Mouse (Mus musculus): ENCODE measurements at regions not wholly inside any gene's neighbourhood (a gene's known extent, or its start where the extent isn't known, plus 50 kb on each side); places are given as distances from the start of the nearest gene placed in this dataset.
A peak's percentile ranks its signal among the peaks of the same experiment; 100 is the strongest.

DNA sequence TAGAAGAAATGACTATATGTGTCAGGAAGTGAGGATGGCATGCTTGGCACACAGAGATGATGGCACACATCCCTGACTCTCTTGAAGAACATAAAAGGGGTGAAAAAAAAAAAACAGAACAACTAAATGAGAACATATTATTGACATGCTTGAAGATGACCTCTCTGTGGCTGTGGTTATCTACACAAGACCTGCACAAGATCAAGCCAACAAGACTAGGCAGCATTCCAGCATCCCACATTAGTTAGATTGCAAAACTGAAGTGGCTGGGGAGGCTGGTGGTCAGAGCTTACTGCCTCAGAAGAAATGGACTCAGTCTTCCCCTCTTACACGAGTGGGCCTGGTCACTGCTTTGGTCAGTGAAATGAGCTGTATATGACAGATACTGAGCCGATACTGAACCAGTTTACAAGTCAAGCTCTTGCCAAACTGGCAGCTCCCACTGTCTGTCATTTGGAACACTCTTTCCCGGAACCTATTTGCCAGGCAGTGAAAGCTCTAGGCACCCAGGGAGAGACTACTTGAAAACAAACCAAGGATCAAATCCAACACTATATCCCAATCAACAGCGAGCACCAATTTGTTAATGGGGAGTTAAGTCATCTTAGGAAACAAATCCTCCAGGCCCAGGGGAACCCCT, 335.6 kb upstream of the Noct start:
- TF ChIP-seq POLR2A (IDR thresholded peaks at IDR 0.05; ENCODE audit: borderline replicate concordance, extremely low read depth, insufficient read depth, insufficient read length, poor library complexity, severe bottlenecking) (no peak), CTCF (IDR thresholded peaks at IDR 0.05; ENCODE audit: borderline replicate concordance, extremely low read depth, insufficient read depth, insufficient read length) (no peak)
- peak; percentile 47 for DNase-seq (ENCODE audit: low read depth)

DNA sequence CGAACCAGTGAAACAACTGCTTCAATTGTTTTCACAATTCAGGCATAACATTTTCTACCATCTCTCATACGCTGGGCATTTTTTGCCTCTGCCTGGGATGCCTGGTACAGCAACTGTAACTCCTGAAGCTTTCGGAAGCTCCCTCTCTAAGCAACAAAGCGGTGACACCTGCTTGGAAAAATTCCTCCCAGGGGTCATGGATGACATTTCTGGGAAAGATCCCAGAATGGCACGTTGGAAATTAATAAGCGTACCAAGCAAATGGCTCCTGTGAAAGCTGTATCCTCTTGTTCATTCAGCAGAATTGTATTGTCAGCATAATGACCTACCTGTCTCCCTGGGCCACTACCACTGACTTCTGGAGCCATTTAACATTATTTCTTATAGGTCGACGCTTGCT, 333.7 kb upstream of the Noct start:
- no peak for TF ChIP-seq CTCF (IDR thresholded peaks at IDR 0.05; ENCODE audit: borderline replicate concordance, extremely low read depth, insufficient read depth, insufficient read length)
- no peak for TF ChIP-seq POLR2A (IDR thresholded peaks at IDR 0.05; ENCODE audit: borderline replicate concordance, extremely low read depth, insufficient read depth, insufficient read length, poor library complexity, severe bottlenecking)
- no peak for DNase-seq (ENCODE audit: low read depth)

DNA sequence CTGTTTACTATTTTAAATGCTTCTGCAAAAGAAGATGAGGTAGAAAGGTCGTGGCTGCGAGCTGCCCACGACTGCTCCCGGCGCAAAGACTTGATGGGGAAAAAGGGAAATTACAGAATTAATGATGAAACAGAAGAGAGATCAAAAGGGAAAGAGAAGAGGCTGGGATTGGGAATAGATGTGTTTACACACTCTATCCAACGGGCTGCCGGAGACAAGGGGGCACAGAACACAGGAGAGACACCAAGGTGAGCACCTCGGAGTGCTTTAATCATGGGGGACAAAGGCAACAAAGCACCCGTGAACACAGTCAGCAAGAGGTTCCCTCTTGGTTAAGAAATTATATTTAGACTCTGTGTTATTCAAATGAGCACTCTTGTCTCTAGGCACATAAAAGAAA, 326.1 kb upstream of the Noct start:
- TF ChIP-seq CTCF (IDR thresholded peaks at IDR 0.05; ENCODE audit: borderline replicate concordance, extremely low read depth, insufficient read depth, insufficient read length) (no peak), POLR2A (IDR thresholded peaks at IDR 0.05; ENCODE audit: borderline replicate concordance, extremely low read depth, insufficient read depth, insufficient read length, poor library complexity, severe bottlenecking) (no peak)
- DNase-seq (ENCODE audit: low read depth), result no peak

DNA sequence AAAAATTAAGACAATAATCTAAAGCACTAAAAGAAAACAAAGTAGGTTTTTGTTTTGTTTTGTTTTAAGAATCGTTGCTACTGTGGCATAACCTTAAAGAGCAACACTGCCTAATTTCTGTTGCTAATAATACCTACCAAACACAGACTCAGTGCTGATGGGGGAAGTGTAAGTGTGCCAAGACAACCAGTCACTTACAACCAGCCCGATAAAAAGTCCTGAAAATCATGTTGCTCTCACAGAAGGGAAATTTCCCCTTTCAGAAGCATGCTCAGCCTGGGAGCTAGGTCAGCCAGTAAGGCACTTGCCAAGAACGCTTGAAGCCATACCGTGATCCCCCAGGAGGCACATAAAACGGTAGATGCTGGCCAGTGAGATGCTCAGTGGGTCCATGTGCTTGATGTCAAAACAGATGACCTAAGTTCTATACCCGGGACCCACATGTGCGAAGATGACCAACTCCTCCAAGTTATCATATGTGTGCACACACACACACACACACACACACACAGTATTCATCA, 324.4 kb upstream of the Noct start:
- no peak for DNase-seq (ENCODE audit: low read depth)
- TF ChIP-seq CTCF (IDR thresholded peaks at IDR 0.05; ENCODE audit: borderline replicate concordance, extremely low read depth, insufficient read depth, insufficient read length) (no peak), POLR2A (IDR thresholded peaks at IDR 0.05; ENCODE audit: borderline replicate concordance, extremely low read depth, insufficient read depth, insufficient read length, poor library complexity, severe bottlenecking) (no peak)

DNA sequence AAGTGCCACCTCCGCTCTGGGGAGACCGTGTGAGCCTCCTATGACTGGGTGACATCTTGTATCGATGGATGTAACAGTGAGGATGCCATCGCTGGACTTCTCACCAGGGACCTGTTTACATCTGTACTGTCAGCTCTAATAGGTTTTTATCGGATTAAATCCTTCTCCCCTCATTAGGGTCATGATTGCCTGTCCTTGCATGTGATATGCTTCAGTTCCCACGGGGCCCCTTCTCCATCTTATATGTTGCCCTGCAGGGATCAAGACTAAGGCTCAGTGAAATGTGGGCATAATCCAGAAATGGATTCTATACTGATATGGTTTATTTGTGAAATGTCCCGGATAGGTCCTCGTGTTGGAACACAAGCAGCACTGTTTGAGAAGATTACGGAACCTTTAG, 323.7 kb upstream of the Noct start:
- TF ChIP-seq POLR2A (IDR thresholded peaks at IDR 0.05; ENCODE audit: borderline replicate concordance, extremely low read depth, insufficient read depth, insufficient read length, poor library complexity, severe bottlenecking), result no peak
- TF ChIP-seq CTCF (IDR thresholded peaks at IDR 0.05; ENCODE audit: borderline replicate concordance, extremely low read depth, insufficient read depth, insufficient read length), result no peak
- DNase-seq (ENCODE audit: low read depth), result no peak

GRCm38 (mm10) chr3:50901321-50901720, 322.9 kb upstream of the Noct start:
- DNase-seq (ENCODE audit: low read depth), result no peak
- TF ChIP-seq POLR2A (IDR thresholded peaks at IDR 0.05; ENCODE audit: borderline replicate concordance, extremely low read depth, insufficient read depth, insufficient read length, poor library complexity, severe bottlenecking), result no peak
- no peak for TF ChIP-seq CTCF (IDR thresholded peaks at IDR 0.05; ENCODE audit: borderline replicate concordance, extremely low read depth, insufficient read depth, insufficient read length)

DNA sequence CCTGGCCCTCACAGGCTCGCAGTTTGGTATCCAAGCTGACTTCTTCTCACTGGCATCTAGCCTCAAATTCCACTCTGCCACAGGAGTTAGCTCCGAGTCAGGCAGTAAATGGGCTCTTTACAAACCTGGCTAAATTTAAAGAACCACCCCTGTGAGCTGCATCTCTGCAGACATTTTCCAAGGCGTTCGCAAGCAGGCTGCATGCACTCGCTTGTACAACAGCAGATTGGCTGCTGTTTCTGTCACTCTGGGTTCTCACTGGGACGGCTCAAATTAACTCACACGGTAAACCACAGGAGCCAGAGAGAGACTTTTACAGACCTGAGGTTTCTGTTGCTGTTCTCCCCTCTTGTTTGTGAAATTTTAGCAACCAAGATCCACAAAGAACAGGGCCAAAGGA, 321.3 kb upstream of the Noct start:
- TF ChIP-seq CTCF (IDR thresholded peaks at IDR 0.05; ENCODE audit: borderline replicate concordance, extremely low read depth, insufficient read depth, insufficient read length) (no peak), POLR2A (IDR thresholded peaks at IDR 0.05; ENCODE audit: borderline replicate concordance, extremely low read depth, insufficient read depth, insufficient read length, poor library complexity, severe bottlenecking) (no peak)
- DNase-seq (ENCODE audit: low read depth), result peak; percentile 81

DNA sequence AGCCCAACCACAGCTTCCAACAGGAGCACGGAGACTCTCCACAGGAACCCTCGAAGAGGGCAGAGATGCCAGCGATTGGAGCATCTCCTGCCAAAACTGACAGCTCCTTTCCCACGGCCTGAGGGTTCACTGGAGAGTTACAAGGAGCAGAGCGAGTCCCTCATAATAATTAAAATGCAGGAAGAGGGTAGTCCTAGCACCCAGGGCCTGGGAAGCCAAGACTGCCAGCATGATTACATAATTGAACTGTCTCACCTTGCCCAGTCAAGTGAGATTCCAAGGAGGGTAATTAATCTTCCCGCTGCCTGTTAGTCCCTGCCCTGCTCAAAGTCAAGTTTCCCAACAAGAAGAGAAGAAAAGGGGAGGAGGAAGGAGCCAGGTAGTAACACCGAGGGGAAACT, 319.5 kb upstream of the Noct start:
- TF ChIP-seq CTCF (IDR thresholded peaks at IDR 0.05; ENCODE audit: borderline replicate concordance, extremely low read depth, insufficient read depth, insufficient read length) (no peak), POLR2A (IDR thresholded peaks at IDR 0.05; ENCODE audit: borderline replicate concordance, extremely low read depth, insufficient read depth, insufficient read length, poor library complexity, severe bottlenecking) (no peak)
- peak; percentile 55 for DNase-seq (ENCODE audit: low read depth)

GRCm38 (mm10) chr3:50905274-50905992, 318.8 kb upstream of the Noct start:
- DNase-seq (ENCODE audit: low read depth), result no peak
- no peak for TF ChIP-seq POLR2A (IDR thresholded peaks at IDR 0.05; ENCODE audit: borderline replicate concordance, extremely low read depth, insufficient read depth, insufficient read length, poor library complexity, severe bottlenecking)
- no peak for TF ChIP-seq CTCF (IDR thresholded peaks at IDR 0.05; ENCODE audit: borderline replicate concordance, extremely low read depth, insufficient read depth, insufficient read length)

GRCm38 (mm10) chr3:50905993-50906831, 318.0 kb upstream of the Noct start:
- peak; percentile 97 for DNase-seq (ENCODE audit: low read depth)
- peak; percentile 98 for TF ChIP-seq CTCF (IDR thresholded peaks at IDR 0.05; ENCODE audit: borderline replicate concordance, extremely low read depth, insufficient read depth, insufficient read length)
- no peak for TF ChIP-seq POLR2A (IDR thresholded peaks at IDR 0.05; ENCODE audit: borderline replicate concordance, extremely low read depth, insufficient read depth, insufficient read length, poor library complexity, severe bottlenecking)

DNA sequence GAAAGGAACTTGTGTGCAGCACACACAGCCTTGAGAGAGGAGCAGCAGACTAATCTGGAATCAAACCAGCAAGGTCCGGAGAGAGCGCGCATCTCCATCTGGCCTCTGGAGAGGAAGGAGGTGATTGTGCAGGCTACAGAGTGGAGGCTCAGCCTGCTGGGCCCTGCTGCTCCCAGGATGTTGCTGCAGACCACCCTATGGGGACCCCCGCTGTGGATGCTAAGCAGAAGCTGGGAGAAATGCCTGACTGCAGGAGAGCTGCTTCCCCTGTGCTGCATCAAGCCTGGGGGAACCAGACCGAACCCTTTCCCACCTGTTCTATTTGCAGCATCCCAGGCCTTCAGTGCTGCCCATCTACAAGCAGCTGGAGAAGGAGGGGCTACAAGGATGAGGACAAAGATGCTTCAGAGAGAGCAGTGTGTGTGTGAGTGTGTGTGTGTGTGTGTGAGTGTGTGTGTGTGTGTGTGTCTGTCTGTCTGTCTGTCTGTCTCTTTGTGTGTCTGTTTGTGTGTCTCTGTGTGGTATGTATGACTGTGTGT, 311.2 kb upstream of the Noct start:
- no peak for DNase-seq (ENCODE audit: low read depth)
- TF ChIP-seq POLR2A (IDR thresholded peaks at IDR 0.05; ENCODE audit: borderline replicate concordance, extremely low read depth, insufficient read depth, insufficient read length, poor library complexity, severe bottlenecking) (no peak), CTCF (IDR thresholded peaks at IDR 0.05; ENCODE audit: borderline replicate concordance, extremely low read depth, insufficient read depth, insufficient read length) (no peak)

Measured in brain, embryonic 14.5 days (tissue).